Mouse (Mus musculus) frontal cortex, adult (tissue): ENCODE data around the gene H2-Ke6.
"Not testable (repeated sequence)": the region's sequence is repeated elsewhere in the genome, so short reads cannot be mapped to it uniquely, and the experiment has no call there.

ENCODE experiments used
- ATAC-seq: cut with Nextera tagmentation; 2 replicates; pipeline ENCODE4 v1.9.2; 2017; ENCODE audit warnings: mild to moderate bottlenecking, moderate library complexity, mixed read lengths; ENCODE audit not compliant: low TSS enrichment

Gene H2-Ke6

DNA sequence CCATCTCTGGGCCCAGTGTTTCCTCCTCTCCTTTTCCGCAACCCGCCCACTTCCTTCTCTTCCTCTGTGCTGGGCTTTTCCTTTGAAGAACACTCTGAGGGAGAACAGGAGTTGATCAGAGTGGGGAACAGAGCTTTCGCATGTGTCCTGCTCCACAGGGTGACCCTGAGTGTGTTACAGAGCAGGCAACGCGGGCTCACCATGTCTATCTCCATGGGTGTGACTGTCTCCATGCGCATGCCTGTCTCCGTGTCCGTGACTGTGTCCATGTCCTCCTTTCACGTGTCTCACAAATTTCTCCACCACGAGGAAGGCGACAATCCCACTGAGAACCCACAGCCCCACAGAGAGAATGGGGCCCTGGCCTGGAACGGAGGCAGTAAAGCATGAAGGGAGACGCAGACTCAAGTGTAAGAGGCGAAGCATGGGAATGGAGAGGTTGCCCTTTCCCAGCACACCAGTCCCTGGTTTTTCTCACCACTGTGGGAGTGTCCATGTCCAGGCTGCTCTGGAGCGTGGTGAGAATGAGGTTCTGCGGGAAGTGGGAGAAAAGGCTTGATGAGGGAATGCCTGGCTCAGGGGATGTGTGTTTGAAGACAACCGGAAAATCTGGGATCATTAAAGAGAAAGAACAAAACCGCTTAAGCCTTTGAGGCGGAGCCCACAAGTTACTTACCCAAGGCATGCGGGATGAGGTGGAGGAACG is 2.2 kb upstream of the H2-Ke6 start:
- no peak for ATAC-seq

DNA sequence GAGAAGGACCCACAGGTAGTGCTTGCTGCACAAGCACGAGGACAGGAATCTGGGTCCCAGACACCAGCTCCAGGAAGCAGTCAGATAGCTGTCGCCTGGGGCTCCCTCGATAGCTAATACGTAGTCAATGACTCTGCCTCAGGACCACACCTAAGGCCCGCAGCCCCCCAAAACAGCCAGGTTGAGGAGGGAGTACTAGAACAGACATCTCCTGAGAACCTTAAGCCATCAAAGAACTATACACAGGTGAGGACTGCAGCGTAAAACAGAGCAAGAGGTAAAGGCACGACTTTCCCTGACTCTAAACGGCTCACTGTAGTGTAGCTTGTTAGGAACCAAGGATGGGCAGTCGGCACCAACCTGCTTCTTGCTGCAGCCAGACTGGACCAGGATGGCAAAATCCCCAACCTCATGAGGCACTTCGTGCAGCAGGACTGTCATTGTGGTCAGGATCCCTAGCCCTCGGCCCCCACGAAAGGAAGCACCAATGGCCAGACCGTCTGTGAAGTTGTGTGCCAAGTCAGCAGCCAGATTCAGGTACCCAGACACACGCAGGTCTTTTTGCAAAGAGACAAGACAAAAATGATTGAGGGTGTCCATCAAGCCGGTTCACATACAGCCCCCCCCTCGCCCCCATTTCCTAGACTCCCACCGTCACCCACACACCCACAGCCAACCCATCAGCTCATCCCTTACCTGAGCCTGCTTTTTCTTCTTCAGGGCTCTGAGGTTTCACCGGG is 1.5 kb upstream of the H2-Ke6 start:
- no peak for ATAC-seq

DNA sequence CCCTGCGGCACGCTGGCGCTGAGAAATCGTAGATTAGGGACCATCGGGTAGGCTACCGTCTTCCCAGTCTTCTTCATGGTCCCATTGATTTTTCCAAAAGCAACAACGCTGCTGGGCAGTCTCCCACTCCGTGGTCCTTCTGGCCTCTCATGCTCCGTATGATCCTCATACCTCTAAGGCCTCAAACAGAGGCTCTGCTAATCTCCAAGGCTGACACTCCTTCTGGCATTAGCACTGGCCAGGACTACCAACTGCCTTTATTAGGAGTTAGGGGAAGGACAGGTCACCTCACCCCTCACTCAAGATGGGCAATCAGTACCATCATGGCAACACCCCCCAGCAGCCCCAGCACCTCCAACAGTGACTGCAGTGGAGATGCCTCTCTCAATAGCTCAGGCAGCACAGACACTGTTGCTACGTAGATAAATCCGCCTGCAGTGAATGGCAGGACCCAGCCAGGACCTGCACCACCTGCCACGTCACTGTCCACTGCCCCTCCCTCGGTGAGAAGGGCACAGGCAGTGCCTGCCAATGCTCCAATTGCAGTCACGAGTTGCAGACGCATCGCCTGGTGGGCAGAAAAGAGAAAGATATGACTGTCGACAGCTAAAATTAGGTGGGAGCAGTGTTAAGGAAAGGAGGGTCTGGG is 765 bp upstream of the H2-Ke6 start:
- ATAC-seq, result no peak

DNA sequence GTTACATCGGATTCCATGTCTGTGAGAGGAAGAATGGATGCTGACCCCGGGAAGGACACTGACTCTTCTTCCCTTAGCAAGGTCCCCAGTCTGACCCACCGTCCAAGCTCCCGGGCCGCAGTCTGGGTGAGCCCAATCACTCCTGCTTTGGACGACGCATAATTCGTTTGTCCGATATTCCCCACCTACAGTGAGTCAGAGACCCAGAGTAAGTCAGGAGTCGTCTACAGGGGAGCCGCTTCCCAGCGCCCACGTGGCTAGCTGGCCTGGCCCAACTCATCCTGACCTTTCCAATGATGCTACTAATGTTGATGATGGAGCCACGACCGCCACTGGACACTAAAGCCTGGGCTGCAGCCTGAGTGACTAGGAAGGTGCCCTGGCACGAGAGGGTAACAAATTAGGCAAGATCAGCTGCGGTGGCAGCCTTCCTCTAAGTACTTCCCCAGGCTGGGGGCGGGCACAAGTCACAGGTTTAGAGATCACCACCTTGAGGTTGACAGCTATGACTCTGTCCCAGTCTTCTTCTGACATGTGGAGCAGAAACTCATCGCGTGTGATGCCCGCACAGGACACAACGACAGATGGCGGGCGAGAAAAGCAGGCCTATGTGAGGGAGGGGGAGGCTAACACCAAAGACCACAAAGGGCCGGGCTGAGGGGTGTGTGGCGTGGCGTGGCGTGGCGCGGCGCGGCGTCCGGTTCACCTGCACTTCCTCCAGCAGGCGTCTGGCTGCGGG is 774 bp downstream of the H2-Ke6 start:
- ATAC-seq, result no peak

DNA sequence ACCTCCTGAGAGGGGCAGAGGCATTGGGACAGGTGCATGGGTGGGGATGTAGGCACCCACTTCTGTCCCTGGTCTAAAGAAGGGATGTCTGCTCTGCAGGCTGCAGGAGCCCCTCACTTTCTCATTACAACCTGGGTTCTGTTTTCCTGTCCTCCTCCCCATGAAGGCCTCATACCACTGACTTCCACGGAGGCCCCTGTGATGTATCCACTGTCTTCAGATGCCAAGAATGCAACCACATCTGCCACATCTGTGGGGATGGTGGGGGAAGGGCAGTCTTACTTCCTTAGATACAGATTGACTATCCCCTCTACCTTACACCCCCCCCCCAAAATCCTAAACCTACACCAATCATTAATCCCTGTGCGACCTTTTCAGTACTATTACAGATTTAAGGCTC is 1.6 kb downstream of the H2-Ke6 start:
- ATAC-seq, result no peak

DNA sequence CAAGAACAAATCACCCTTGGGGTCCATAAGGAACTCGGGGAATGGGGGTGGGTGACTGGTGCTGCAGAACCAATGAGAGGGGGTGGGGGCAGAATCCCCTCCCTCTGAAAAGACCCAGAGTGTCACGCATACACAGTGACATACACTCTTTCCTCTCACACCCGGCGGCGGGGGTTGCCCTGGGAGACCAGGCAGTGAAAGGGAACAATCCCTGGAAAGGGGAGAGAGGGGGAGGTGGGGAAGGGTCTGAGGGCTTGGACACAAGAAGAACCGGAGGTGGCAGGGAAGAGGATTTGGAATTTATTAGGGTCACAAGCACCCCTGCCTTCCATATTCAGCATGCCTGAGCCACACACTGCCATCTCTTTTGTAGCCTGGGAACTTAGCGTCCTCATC is 2.1 kb downstream of the H2-Ke6 start:
- no peak for ATAC-seq

DNA sequence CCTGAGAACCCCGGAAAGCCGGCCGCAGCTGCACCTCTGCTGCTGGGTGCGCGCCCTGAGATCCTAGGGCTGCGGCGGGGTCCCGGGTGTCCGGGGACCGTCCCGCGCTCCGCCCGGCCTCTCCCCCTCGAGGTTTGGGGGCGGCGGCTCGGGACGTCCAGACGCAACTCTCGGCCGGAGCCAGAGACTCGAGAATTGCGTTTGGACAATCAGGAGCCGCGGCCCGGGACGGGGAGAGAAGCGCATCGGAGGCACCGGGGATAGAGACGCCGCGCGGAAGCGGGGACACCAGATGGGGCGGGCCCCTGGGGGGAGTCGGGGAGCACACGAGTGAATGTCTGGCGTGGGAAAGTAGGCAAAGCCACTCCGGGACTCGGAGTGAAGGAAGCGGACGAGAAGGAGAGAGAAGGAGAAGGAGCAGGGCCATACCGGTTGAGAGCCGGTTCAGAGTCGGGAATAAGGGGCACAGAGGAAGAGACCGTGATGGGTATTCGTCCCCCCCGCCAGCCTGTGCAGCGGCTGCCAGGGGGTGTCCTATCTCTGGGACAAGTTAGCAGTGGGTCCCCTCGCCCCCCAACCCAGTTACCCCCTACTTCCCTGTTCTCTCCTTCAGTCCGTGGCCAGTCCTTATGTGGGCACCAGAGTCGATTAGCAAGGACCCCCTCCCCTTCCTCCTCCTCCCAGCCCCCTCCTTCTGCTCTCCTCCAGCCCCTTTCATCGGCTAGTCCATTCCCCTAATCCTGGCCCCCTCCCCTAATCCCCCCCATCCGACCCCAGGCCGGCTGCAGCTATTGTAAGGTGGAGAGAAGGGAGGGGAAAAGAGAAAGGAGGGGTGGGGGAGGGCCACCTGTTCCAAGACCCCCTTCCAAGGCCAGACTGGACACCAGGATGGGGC is 2.8 kb downstream of the H2-Ke6 start:
- no peak for ATAC-seq

DNA sequence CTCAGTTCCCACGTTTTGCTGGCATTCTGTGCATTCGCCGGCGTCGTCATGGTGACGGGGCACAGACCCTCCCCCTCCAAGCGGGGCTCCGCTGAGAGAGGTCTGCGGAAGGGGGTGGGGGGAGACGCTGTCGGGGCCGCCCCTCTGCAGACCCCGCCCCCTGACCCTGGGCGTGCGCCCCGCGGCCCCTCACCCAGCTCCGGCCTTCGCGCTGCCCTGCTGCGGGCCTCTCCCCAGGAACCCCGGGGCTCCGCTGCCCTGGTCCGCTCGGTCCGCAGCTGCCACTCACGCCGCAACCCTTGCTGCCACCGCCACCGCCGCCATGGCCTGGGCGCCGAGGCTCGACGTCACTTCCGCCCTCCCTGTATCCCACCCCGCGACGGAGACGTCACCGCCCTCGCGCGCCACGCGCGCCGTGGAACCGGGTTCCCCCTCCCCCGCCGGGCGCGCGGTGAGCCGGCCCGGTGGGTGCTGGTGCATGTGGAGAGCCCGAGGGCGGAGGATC is 3.5 kb downstream of the H2-Ke6 start, which contains the start of gene Ring1:
Gene Ring1 (minus strand): TSS at position 364 of the 505 bp plus-strand sequence.
- peak; percentile 64 for ATAC-seq

DNA sequence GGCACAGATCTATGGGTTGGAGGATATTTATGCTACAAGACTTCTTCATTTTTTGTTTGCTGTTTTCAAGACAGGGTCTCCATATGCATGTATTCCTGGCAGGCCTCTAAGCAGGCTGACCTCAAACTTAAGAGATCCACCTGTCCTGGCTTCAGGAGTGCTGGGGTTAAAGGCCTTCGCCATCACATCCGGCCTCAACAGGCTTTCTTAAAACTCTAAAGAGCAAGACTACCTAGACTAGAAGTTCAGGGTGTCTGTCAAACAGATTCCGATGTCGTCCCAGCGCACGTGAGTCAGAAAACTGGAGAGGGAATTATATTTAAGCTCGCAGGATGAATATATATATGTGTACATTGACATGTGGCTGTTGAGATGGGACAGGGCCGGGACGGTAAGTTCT is 4.2 kb downstream of the H2-Ke6 start:
- ATAC-seq, result no peak

DNA sequence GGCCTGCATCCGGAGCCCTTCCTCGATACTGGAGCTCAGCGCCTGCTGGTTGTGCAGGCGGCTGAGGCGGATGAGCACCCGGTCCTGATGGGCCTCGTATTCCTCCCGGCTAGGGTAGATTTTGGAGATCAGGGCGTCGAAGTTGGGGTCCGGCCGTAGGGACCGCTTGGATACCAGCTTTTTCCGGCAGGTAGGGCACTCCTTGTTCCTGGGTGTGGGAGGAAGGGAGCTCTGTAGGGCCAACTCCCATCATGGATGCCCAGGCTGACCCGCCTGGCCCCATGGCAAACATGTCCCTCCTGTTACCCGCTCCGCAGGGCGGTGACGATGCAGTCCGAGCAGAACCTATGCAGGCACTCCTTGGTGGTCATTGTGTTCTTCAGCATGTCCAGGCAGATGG is 4.9 kb downstream of the H2-Ke6 start:
- ATAC-seq, result no peak

DNA sequence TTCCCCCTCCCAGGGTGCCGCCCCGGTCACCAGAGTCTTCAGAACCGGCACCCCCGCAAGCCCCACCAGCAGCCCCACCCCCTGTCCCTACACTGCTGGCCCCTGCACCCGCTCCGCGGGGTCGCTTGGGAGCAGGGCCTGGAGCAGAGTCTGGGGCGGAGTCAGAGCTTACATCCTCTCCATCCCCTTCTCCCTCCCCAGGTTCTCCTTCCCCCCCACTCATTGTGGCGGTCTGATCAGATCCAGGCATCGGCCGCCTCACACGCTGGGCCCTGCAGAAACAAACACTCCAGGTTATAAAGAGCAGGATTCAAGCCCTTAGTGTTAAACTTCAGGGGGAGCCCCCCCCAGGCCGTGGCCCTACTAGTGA is 5.5 kb downstream of the H2-Ke6 start:
- ATAC-seq, result no peak

DNA sequence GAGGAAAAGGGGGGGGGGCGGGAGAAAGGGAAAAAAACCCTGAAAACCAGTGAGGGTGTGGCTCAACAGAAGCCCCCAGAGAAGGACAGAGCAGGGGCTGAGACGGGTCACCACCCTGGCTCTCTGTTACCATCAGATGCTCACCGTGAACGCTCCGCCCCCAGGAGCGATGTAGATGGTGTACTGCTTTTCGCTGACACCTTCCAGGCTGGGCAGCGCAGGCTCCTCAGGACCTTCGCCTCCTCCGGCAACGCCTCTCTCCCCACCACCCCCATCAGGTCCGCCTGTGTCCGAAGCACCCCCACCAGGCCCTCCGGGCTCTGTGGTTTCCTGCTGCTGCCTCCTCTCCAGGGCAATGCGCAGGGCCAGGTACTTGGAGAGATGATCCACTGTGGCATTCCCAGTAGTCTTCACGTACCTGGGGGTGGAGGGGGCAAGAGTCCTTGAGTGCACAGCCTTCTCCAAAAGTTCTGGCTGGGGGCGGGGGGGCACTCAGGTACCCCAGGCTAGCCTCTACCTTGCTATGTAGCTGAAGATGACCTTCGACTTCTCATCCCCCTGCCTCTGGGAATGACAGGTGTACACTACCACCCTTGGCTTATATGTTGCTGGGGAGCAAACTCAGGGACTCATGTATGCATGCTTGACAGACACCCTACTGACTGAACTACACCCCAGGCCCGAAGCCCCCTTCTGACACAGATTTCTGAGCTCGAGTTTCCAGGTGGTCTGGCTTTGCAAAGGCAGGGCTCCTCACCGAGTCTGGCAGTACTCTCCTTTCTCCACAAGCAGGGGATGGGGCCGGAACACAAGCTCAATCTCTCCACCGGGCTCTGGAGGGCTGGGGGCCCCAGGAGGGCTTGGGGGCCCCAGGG is 6.1 kb downstream of the H2-Ke6 start:
- no peak for ATAC-seq

DNA sequence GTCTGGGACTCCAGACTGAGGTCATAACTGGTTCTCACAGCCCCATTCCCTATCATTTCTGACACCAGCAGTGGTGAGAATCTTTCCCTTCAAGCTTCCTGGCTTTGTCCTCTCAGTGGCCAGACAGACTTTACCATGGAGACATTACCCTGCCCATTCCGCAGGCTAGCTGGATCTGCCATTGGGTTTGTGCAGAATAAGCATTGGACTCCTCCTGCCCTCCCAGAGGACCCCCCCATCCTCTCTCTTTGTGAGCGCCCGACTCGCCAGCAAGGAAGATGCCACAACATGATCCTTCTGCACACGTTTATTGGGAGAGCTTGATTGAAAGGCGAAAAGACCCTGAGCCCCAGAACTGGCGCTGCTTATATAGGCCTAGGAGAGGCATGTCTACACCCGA is 14.4 kb downstream of the H2-Ke6 start:
- ATAC-seq, result no peak

DNA sequence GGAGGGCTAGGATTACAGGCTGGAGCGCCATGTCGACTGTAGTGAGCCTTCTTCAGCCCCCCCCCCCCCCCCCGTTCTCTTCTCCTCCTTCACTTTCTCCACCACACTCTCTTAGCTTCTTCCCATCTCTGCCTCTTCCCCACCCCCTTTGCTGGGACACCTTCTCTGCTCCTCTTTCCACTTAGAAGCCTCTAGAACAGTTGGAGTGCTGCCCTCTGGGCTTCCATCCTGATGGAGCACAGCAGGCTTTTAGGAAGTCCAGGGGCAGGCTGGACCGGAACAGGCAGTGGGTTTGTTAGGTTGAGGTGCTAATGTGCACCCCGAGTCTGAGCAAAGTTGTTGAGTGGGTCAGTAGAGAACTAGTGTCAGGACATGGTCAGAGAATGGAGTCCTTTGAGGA is 17.7 kb downstream of the H2-Ke6 start:
- no peak for ATAC-seq

DNA sequence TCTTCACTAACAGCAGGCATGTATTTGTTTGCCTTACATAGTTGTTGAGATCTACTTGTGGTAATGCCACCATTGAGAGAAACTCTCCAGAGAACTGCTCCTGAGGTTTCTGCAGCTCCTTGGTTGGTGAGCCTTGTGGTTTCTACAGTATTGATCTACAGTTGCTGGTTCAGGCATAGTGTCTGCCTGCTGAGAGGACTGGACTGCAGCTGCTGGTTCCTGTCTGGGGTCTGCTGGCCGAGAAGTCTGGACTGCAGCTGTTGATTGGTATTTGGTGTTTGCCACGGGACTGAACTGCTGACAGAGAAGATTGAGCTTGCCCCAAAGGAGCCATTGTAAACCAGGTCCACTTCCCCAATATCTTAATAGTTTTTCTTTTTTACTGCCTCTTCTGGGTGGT is 21.3 kb downstream of the H2-Ke6 start:
- no peak for ATAC-seq

DNA sequence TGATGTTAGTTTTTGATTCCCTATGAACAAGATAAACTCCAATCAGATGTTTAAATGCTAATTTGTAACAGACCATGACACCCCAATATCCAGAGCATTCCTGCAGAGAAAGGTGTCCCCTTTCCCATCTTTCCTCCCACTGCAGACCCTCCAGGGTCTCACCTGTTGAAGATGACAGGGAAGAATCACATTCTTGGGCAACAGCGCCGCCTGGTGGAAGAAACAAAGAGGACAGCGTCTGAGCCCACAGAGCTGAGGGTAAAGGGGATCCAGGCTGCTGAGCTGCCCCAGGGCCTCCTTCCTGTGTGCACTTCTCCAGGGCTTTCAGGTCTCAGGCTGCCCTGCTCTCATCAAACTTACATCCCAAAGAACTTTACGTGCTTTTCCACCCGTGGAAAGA is 24.4 kb downstream of the H2-Ke6 start:
- ATAC-seq, result no peak

DNA sequence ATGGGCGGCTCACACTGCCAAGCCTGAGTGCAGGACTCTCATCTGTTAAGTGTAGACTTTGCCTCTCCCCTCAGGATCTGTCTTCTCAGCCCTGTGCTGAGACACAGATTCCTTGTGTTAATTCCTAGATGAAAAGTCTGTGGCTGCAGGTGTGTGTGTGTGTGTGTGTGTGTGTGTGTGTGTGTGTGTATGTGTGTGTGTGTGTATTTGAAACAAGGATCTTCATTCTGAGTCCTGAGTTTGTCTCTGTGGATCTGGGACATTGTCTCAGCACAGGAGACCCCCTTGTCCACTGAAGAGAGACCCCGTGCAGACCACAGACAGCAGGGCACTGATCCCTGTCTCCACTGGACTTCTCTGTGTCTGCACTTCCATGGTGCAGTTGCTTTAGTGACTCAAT is 27.1 kb downstream of the H2-Ke6 start:
- not testable (repeated sequence) for ATAC-seq

DNA sequence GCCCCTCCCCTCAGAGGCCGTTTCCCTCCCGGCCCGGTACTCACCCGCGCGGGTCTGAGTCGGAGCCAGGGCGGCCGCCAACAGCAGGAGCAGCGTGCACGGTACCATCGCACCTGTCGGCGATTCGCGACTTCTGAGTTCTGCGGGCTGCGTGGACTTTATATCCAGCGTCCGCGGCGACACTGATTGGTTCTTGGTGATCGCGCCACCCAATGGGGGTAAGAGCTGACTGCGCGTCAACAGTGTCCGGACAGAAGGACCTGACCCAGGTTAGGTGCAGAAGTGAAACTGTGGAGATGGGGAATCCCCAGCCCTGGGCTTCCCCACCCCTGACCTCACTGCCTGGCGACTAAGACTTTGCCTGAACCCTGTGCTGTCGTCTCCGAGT is 27.7 kb downstream of the H2-Ke6 start, which contains the start of gene H2-K1:
Gene H2-K1 (minus strand): TSS at position 198 of the 388 bp plus-strand sequence.
- ATAC-seq, result peak; percentile 97

DNA sequence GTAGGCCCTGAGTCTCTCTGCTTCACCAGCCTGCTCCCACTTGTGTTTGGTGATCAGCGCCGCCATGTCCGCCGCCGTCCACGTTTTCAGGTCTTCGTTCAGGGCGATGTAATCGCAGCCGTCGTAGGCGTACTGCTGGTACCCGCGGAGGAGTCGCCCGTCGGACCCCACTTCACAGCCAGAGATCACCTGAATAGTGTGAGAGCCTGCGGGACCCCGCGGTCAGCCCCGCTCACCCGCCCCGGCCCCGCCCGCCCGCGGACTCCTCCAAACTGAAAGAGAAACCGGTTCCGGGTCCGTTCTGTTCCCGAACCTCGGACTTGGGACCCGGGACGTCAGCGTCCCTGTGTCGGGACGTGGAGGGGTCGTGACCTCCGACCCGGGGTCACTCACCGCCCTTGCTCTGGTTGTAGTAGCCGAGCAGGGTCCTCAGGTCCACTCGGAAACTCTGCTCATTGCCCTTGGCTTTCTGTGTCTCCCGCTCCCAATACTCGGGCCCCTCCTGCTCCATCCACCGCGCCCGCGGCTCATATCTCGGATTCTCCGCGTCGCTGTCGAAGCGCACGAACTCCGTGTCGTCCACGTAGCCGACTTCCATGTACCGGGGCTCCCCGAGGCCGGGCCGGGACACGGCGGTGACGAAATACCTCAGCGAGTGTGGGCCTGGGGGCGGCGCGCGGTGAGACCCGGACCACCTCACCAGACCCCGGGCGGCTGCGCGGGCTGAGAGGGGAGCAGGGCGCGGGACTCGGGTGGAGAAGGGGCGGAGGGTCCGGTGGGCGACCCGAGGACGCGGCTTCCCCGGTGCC is 28.3 kb downstream of the H2-Ke6 start:
- ATAC-seq, result no peak
